Mouse (Mus musculus) c-Kit-positive CD71-positive TER-119-negative erythroid progenitor cells, embryonic 14.5 days (primary cell): ENCODE results near the gene Uqcrq.

ENCODE experiments used
- DNase-seq: peaks from one replicate; pipeline ENCODE4 v3.0.0-alpha.2; 2013; ENCODE audit warnings: low read depth

Uqcrq gene

GRCm38 (mm10) chr11:53411738-53412137, 18.9 kb downstream of the Uqcrq start:
- DNase-seq = no peak

GRCm38 (mm10) chr11:53403638-53404037, 27.0 kb downstream of the Uqcrq start:
- DNase-seq = peak; percentile 21

- DNase-seq = no peak
Measured at GRCm38 (mm10) chr11:53393856-53394255, 36.8 kb downstream of the Uqcrq start.

- no peak for DNase-seq
Measured at GRCm38 (mm10) chr11:53383758-53384428, 46.7 kb downstream of the Uqcrq start.

GRCm38 (mm10) chr11:53378918-53379317, 51.7 kb downstream of the Uqcrq start:
- DNase-seq = no peak
